Mouse (Mus musculus): ENCODE measurements at regions not wholly inside any gene's neighbourhood (a gene's known extent, or its start where the extent isn't known, plus 50 kb on each side); places are given as distances from the start of the nearest gene placed in this dataset.

DNA sequence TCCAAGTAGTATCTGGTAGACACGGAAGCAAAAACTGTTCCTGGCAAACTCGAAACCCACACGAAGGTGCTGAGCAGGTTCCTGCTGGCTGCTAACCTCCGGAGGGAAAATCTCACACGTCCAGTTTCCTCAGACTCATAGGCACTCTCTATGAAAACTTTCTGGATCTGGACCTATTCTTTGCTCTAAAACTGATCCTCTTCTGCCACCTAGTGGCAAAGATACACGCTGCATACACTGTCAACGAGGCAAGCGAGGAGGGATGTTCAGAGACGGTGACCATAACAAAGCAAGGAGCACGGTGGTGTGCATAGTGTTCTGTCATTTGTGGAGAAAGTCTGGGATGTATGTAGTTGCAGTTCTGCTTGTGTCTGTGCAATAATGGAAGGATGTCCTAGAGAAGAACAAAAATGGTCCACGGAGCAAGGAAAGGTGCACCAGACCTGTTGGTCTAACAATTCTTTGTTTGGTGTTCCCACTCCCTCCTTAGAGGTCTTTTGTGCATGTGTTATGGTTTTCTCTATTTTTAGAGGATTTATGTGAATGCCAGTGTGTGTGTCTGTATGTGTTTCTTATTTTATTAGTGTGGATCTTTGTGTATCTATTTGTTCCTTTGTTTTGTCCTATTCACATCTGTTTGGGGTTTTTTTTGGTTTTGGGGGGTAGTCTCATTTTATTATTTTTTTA is 57.0 kb upstream of the Siglech start:
- no peaks in the 10 kb centered on the region for H3K4me1 ChIP-seq
- no peaks in the 10 kb centered on the region for H3K9me3 ChIP-seq
- no peak overlapping the region for H3K27ac ChIP-seq
- H3K36me3 ChIP-seq (replicated peaks) = no peaks in the 10 kb centered on the region
- no peak overlapping the region for H3K9ac ChIP-seq
- WGBS = 8% methylated on average over 11 of the region's 11 CpGs
- H3K4me2 ChIP-seq = peak overlapping the region; percentile 17; the same call in 1 of the 2 replicates
- no peaks in the 10 kb centered on the region for H3K27me3 ChIP-seq
- ATAC-seq (ENCODE audit: low FRiP score) = peak; percentile 96
- H3K4me3 ChIP-seq (replicated peaks) = no peak overlapping the region

Data from forebrain, embryonic 12.5 days (tissue).